Mouse (Mus musculus) telencephalon, adult 2 months (tissue): Measurements from ENCODE around the gene Ppp1r14c.
"Not testable (repeated sequence)": the region's sequence is repeated elsewhere in the genome, so short reads cannot be mapped to it uniquely, and the experiment has no call there.

Experiments used
- DNase-seq: peaks from one replicate; pipeline ENCODE4 v3.0.0-alpha.2; 2011; ENCODE audit warnings: low read depth, low spot score

Ppp1r14c gene

DNA sequence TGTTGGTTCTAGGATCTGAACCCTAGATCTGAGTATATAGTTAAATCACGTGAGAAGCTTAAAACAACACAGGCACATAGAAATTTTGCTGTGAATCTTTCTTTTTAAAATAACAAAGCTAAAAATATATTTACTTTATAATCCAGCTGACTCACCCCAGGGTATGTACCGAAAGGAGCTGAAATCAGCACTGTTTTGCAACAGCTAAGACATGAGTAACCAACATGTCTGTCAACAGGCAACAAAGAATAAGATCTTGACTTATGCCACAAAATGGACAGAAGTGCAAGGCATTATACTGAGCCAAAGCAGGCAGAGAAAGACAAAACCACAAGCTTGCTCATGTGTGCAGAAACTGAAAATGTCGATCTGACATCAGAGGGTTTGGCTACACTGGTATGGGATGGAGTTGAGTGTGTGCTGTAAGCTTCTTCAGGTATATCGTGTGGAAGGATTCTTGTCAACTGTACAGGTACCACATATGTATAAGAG is 100.3 kb downstream of the Ppp1r14c start:
- no peak for DNase-seq

GRCm38 (mm10) chr10:3468590-3468989 is 102.7 kb downstream of the Ppp1r14c start:
- no peak for DNase-seq

GRCm38 (mm10) chr10:3476611-3477010 is 110.8 kb downstream of the Ppp1r14c start:
- no peak for DNase-seq

DNA sequence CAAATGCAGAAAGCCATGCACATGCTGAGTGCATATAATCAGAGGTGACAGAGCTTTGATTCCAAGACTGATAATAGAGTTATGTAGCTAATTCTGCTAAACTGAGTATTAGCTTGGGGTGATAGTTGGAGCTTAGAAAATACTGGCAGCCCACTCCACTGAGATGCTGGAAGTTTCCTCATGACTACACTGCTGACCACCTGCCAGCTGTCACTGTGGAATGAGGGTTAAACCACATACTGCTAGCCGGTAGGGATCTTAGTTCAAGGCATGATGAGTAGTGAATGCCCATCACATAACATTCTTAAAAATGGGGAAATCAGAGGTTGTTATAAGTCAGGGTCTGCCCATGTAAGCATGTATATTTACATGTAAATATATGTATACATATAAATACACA is 113.9 kb downstream of the Ppp1r14c start:
- DNase-seq = no peak

DNA sequence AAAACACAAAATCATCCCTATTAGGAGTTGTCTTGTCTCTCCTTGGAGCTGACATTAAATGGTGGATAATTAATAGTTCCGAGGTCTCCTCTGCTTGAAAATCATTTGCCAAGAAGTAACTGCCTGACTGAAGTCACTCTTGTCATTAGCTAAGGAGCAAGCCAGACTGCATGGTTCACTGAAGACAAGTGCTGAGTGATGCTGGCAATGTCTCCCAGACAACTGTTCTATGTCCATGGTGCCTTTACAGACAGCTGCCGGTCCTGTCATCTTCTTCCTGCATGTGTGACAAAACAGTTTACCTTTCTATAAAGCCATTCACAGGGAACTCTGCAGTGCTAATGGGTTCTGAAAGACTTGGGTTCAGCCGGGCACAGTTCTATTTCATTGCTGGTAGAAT is 124.2 kb downstream of the Ppp1r14c start:
- DNase-seq = no peak

DNA sequence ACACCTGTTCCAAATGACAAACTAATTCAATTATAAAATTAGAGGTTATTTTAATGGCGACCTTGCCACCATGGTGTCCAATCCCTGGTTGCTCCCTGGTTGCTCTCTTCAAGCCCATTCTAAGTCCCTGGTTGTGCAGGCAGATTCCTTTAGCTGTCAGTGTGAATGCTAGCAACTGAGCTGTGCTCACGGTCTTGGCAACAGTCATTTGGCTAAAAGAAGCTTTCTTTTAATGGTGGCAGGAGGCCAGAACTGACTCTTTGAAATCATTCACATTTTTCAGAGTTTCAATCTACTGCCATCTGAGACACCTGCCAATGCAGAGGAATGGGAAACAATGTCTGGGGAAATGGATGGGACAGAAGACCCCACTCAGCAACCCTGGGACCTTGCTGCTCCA is 130.9 kb downstream of the Ppp1r14c start:
- DNase-seq = peak; percentile 42

- DNase-seq = not testable (repeated sequence)
Observed at GRCm38 (mm10) chr10:3500846-3501245, 135.0 kb downstream of the Ppp1r14c start.

DNA sequence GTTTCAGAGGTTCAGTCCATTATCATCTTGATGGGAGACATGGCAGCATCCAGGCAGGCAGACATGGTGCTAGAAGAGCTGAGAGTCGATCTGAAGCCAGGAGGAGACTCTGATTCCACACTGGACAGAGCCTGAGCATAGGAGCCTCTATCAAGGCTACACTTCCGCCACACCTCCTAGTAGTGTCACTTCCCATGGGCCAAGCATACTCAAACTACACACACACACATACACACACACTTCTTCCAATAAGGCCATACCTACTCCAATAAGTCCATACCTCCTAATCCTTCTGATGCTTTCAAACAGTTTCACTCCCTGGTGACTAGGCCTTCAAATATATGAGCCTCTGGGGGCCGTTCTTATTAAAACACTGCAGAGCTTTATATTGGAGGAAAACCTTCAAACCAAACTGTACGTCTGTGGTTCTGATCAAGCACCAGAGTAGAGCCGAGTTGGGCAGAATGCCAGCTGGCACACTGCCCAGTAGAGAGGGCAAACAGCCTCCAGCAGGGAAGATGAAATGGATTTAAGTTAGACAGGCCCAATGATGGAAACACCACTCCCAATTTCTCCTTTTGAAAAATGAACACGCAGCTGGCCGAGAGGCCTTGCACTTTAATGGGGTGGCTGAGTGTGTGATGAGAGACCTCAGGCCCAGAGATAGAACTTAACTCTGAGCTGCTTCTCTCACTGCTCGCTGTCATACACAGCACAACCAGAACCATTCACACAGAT is 141.8 kb downstream of the Ppp1r14c start:
- no peak for DNase-seq

- no peak for DNase-seq
Observed at GRCm38 (mm10) chr10:3508222-3508588, 142.3 kb downstream of the Ppp1r14c start.

- DNase-seq = no peak
Observed at GRCm38 (mm10) chr10:3508746-3509145, 142.9 kb downstream of the Ppp1r14c start.

GRCm38 (mm10) chr10:3509663-3510277 is 143.9 kb downstream of the Ppp1r14c start:
- no peak for DNase-seq

DNA sequence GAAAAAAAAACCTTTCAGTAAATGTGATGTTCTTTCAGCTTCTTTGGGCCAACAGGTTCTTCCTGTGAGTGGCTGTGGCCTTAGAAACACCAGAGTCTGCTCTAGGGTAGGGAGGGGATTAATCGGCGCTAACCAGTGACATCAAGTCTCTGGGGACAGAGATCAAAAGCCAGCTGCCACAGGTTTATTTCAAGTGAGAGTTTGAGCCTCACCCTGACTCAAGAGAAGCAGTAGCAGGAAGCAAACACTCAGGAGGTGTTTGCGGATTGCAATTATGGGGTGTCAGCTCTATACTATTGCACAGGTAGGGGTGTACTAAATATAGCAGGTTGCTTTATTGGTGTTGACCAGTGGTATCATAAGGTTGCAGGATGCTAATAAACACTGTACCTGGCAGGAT is 144.6 kb downstream of the Ppp1r14c start:
- no peak for DNase-seq

GRCm38 (mm10) chr10:3511401-3511800 is 145.5 kb downstream of the Ppp1r14c start:
- no peak for DNase-seq

GRCm38 (mm10) chr10:3512620-3513305 is 146.9 kb downstream of the Ppp1r14c start:
- DNase-seq = no peak

DNA sequence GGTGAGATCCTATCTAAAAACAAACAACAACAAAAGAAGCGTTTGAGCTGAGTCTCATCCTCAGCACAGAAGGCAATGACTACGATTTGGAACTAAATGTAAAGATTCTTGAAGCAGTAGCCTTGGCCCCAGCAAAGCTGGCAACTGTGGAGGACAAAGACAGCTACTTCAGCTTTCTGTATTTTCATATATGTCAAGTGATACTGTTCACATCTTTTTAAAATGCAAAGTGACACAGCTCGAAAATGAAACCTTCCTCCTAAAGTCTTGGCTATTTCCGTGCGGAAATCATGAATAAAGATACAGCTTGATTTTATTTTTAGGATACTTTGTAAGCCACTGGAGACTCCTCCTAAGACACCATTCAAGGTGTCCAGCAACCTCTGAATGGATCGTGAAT is 148.1 kb downstream of the Ppp1r14c start:
- no peak for DNase-seq
